Mouse (Mus musculus) spleen, postnatal 4 days (tissue): ENCODE measurements around the gene Dstn.
A peak's percentile ranks its signal among the peaks of the same experiment; 100 is the strongest.

Source experiments
- DNase-seq, 2 experiments: peaks; one replicate each; pipeline ENCODE4 v3.0.0; 2022; ENCODE audit warnings: low spot score in 2 of 2

Gene Dstn

GRCm38 (mm10) chr2:143953944-143954343, 38.8 kb downstream of the Dstn start:
- DNase-seq, result peak in 1 of 2 experiments; percentile 54

- no peak for DNase-seq
These were observed 39.9 kb downstream of the Dstn start for GRCm38 (mm10) chr2:143955004-143955403.

GRCm38 (mm10) chr2:143955746-143956145, 40.6 kb downstream of the Dstn start:
- DNase-seq, result no peak

GRCm38 (mm10) chr2:143962192-143962591, 47.1 kb downstream of the Dstn start:
- no peak for DNase-seq

GRCm38 (mm10) chr2:143963318-143963717, 48.2 kb downstream of the Dstn start:
- no peak for DNase-seq

GRCm38 (mm10) chr2:143969260-143969659, 54.1 kb downstream of the Dstn start:
- DNase-seq, result no peak

GRCm38 (mm10) chr2:143970841-143971240, 55.7 kb downstream of the Dstn start:
- no peak for DNase-seq

GRCm38 (mm10) chr2:143971887-143972286, 56.8 kb downstream of the Dstn start:
- no peak for DNase-seq

GRCm38 (mm10) chr2:143973161-143973560, 58.0 kb downstream of the Dstn start:
- DNase-seq, result no peak

- DNase-seq, result no peak
These were observed 60.1 kb downstream of the Dstn start for GRCm38 (mm10) chr2:143975146-143975649.

- no peak for DNase-seq
These were observed 63.5 kb downstream of the Dstn start for GRCm38 (mm10) chr2:143978444-143979147.

GRCm38 (mm10) chr2:143980781-143981398, 65.8 kb downstream of the Dstn start:
- DNase-seq, result peak; percentile 63 to 87

- no peak for DNase-seq
These were observed 67.0 kb downstream of the Dstn start for GRCm38 (mm10) chr2:143982152-143982551.

- DNase-seq, result no peak
These were observed 67.8 kb downstream of the Dstn start for GRCm38 (mm10) chr2:143982901-143983300.

GRCm38 (mm10) chr2:143983482-143983881, 68.4 kb downstream of the Dstn start:
- DNase-seq, result no peak

GRCm38 (mm10) chr2:143987485-143987884, 72.4 kb downstream of the Dstn start:
- DNase-seq, result no peak

- DNase-seq, result no peak
These were observed 72.9 kb downstream of the Dstn start for GRCm38 (mm10) chr2:143988016-143988415.

- no peak for DNase-seq
These were observed 75.9 kb downstream of the Dstn start for GRCm38 (mm10) chr2:143990997-143991396.

GRCm38 (mm10) chr2:143991964-143992672, 77.0 kb downstream of the Dstn start:
- no peak for DNase-seq
